Mouse (Mus musculus) brain, embryonic 14.5 days (tissue): ENCODE measurements at regions not wholly inside any gene's neighbourhood (a gene's known extent, or its start where the extent isn't known, plus 50 kb on each side); places are given as distances from the start of the nearest gene placed in this dataset.

ENCODE experiments used
- DNase-seq: peaks from one replicate; pipeline ENCODE4 v3.0.0-alpha.2; 2011; ENCODE audit warnings: low read depth
- CTCF ChIP-seq: fragments of 200-500 bp; IDR thresholded peaks from 2 replicates; pipeline ENCODE4 v1.5.1; 2012; ENCODE audit warnings: inconsistent platforms, mild to moderate bottlenecking, moderate library complexity, borderline replicate concordance; ENCODE audit not compliant: insufficient read depth, insufficient read length; ENCODE audit errors: extremely low read depth
- POLR2A ChIP-seq: fragments of 200-500 bp; IDR thresholded peaks from 2 replicates; pipeline ENCODE4 v1.6.1; 2012; ENCODE audit warnings: mild to moderate bottlenecking, inconsistent platforms, borderline replicate concordance; ENCODE audit not compliant: poor library complexity, insufficient read depth, insufficient read length, severe bottlenecking; ENCODE audit errors: extremely low read depth

DNA sequence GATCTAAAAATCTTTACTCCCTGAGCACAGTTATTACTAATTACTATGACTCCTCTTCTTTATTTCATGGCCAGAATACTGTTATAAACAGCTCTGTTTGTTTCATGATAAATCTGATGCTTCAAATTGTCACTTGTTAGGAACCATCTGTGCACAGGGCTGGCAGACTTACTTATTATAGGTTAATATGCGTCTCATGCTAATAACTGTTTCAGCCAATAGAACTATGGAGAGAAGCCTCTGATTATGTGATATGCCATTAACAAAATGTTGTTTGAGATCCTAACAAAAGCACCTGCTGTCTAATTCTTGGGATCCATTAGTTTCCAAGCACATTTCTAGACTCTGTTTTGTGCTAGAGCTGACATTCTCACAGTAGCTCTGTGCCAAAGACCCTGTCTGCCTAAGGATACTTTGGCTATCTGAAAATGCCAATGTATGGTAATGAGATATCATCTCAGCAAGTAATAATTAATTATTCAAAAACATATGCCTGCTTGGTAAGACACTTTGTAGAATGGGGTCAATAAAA is 318.1 kb downstream of the Grb14 start:
- DNase-seq = peak; percentile 78
- no peak for TF ChIP-seq CTCF
- no peak for TF ChIP-seq POLR2A

- peak; percentile 64 for DNase-seq
- no peak for TF ChIP-seq POLR2A
- TF ChIP-seq CTCF = no peak
Measured at GRCm38 (mm10) chr2:64695974-64696373, 328.8 kb downstream of the Grb14 start.

DNA sequence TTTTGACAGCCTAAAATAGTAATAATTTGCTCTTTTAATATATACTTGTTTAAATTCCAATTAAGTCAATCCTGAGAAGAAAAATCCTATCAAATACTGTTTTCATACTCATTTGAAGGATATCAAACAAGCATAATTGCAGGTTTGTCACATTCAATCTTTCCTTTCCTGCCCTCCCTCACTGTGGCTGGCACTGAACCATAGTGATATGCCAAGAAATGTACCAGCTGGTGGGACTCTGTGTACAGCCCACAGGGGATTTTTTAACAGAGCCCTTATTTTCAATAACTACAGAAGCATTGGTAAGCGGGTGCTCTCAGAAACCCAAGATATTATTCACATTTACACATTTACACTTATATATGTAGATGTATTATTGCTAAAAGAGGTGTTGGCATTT is 333.3 kb downstream of the Grb14 start:
- peak; percentile 85 for DNase-seq
- TF ChIP-seq CTCF (no peak), POLR2A (no peak)

DNA sequence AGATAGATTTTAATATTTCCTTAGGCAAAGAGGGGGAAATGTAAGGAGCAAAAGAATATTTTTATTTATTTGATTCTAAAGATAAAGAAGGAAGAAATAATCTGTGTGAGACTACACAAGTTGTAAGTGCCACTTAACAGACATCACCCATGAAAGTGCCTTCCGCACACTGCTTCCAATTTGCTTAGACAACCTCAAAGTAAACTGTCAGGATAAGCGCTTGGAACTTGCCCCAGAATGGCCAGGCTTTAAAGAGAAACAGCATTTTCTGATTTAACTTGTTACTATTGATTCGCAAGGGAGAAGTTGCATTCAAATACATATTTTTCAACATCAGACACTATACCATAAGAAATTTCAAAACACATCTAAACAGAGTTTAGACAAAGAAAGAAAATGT is 333.8 kb downstream of the Grb14 start:
- peak; percentile 76 for DNase-seq
- TF ChIP-seq POLR2A = no peak

DNA sequence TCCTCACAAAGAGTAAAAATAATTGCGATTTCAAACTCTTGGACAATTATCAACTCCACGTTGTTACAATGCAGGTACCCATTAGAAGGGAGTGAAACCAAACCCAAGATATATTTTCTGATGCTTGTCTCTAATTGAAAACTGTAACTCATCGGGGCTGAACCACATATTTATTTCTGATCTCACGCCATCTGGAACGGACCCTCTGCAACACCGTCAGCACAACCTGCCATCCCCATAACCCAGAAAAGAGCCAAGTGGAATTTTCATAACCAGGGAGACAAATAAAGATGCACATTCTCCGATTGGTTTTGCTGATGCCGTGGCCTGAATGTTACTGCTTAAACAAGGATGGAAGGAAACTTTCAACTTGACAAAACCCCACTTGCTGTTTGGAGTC is 338.0 kb downstream of the Grb14 start:
- peak; percentile 39 for DNase-seq
- no peak for TF ChIP-seq CTCF
- TF ChIP-seq POLR2A = no peak

- TF ChIP-seq POLR2A (no peak), CTCF (no peak)
- DNase-seq = no peak
Measured at GRCm38 (mm10) chr2:64649614-64650013, 375.2 kb downstream of the Grb14 start.

GRCm38 (mm10) chr2:64616931-64617330 is 407.9 kb downstream of the Grb14 start:
- no peak for DNase-seq
- TF ChIP-seq CTCF (no peak), POLR2A (no peak)

DNA sequence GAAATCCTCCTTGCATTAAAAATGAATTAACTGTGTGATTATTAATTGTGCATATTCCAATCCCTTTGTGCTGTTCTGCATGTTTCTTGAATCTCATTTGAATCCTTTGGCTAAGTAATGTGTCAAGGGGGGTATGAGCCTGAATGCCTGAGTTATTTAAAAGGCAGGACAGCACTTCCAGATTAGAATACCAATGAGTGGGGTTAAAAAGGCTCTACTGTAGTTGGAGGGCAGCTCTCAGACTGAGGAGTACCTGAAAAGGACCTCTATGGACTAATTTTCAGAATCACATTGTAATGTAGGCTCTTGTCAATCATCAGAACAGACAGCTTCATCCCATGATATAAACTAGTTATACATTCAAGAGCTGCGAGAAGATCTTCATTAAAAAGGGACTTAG is 417.9 kb downstream of the Grb14 start:
- peak; percentile 73 for DNase-seq

DNA sequence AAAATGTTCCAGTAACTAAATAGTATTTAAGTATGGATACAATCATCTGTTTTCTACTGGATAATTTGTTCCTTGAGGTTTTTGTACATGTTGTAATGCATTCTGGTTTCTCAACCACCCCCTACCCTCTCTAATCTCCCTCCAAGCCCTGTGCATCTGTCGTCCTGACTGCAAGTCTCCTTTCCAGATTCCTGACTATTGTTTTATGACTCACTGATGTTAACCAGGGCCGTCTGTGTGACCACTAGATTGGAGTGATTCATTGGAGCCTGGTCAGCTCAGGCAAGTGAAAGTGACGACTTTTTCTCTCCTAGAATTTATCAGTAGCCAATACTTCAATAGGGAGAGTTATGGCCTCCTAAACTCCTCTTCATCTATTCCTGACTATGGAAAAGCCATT is 442.5 kb downstream of the Grb14 start:
- TF ChIP-seq CTCF (no peak), POLR2A (no peak)

More for the DNA sequence above, 417.9 kb downstream of the Grb14 start:
- TF ChIP-seq CTCF = no peak
- no peak for TF ChIP-seq POLR2A

DNA sequence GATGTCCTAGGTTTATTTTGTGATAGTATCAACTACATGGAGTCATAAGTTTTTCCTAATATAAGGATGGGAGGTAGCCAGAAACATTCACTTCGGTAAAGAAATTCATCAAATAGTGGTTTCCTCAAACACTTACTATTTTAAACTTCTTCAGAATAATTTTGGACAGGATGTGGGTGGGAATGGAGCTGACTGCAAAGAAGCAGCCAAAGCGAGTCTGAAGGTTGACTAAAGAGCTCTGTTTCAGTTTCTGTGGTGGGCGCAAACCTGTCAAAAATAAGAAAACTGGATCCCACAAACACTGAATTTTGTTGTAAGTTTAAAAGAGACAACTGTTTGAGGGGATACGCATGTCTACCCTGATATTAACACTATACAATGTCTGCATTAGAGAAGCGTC is 438.2 kb upstream of the Fign start:
- no peak for DNase-seq
- TF ChIP-seq CTCF = no peak
- TF ChIP-seq POLR2A = no peak

More for the DNA sequence above, 442.5 kb downstream of the Grb14 start:
- no peak for DNase-seq

GRCm38 (mm10) chr2:64535351-64535851 is 437.6 kb upstream of the Fign start:
- TF ChIP-seq CTCF = no peak

DNA sequence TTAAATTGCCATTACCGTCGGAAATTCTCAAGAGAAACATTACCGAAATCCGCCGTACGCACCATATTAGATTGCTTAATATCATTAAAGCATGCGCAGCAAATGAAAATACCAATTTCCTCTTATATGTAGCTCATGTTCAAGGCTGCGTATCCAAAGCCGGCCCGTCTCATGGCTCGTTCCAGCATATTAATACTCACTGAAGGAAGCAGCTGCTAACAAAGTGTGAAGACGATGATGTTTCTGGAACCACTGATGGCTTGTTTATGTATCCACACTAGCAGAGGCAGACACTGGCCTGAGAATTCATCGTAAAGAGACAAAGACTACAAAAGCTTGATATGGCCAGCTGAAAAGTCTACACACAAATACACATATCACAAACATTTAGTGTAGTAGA is 437.0 kb upstream of the Fign start:
- no peak for TF ChIP-seq POLR2A
- no peak for TF ChIP-seq CTCF
- DNase-seq = peak; percentile 35

More at GRCm38 (mm10) chr2:64535351-64535851, 437.6 kb upstream of the Fign start:
- DNase-seq = peak; percentile 22

GRCm38 (mm10) chr2:64534344-64534743 is 436.5 kb upstream of the Fign start:
- no peak for TF ChIP-seq CTCF
- no peak for TF ChIP-seq POLR2A
- DNase-seq = peak; percentile 20

GRCm38 (mm10) chr2:64522722-64523121 is 424.9 kb upstream of the Fign start:
- no peak for TF ChIP-seq CTCF
- TF ChIP-seq POLR2A = no peak
- DNase-seq = peak; percentile 73
